Mouse (Mus musculus): ENCODE measurements around the gene Dyx1c1. TPM values are rescaled to one million over a fixed set of nuclear protein-coding genes. Genes with fewer than 3 reads are reported as not detected.

Gene Dyx1c1
- polyA plus RNA-seq, 1 experiment: not detected

GRCm38 (mm10) chr9:72935309-72935708 is 23.3 kb upstream of the Dyx1c1 start:
- H3K4me3 ChIP-seq (ENCODE audit: insufficient read depth, low read depth, low read length): no peak overlapping the region
- no peak overlapping the region for H3K27ac ChIP-seq (ENCODE audit: insufficient read depth, low read depth, low read length)
- no peak for TF ChIP-seq CTCF (IDR thresholded peaks at IDR 0.05; ENCODE audit: insufficient read depth, low read depth, low read length)
- TF ChIP-seq POLR2A (IDR thresholded peaks at IDR 0.05; ENCODE audit: insufficient read depth, low read depth, low read length): no peak
- 92% methylated on average over 4 of the region's 4 CpGs for WGBS
- no peaks in the 10 kb centered on the region for H3K4me1 ChIP-seq (ENCODE audit: control insufficient read depth, insufficient read depth, low read length)

DNA sequence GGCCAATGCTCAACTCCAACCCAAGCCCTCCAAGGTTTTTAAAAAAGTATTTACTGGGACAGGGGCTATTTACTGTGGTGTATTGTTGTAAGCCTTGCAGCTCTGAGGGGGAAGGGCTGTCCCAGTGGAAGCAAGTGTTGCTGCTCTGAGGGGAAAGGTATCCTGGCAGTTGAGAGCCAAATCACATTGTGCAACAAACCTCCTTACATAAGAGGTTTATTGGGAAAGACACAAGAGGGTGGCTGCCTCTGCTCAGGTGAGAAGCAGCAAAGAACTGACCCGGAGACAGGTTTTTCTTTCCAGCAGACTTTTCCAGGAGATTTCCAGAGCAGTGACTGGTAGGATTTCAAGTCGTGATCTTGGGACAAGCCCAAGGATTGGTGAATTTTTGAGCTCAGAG is 22.3 kb upstream of the Dyx1c1 start:
- H3K4me1 ChIP-seq (ENCODE audit: control insufficient read depth, insufficient read depth, low read length): no peaks in the 10 kb centered on the region
- H3K4me3 ChIP-seq (ENCODE audit: insufficient read depth, low read depth, low read length): no peak overlapping the region
- 87% methylated on average over 2 of the region's 2 CpGs for WGBS
- H3K27ac ChIP-seq (ENCODE audit: insufficient read depth, low read depth, low read length): no peak overlapping the region
- TF ChIP-seq POLR2A (IDR thresholded peaks at IDR 0.05; ENCODE audit: insufficient read depth, low read depth, low read length) (no peak), CTCF (IDR thresholded peaks at IDR 0.05; ENCODE audit: insufficient read depth, low read depth, low read length) (no peak)

GRCm38 (mm10) chr9:72943424-72943823 is 15.2 kb upstream of the Dyx1c1 start:
- 66% methylated on average over 3 of the region's 3 CpGs for WGBS

GRCm38 (mm10) chr9:72944286-72944685 is 14.3 kb upstream of the Dyx1c1 start:
- no peak for TF ChIP-seq CTCF (IDR thresholded peaks at IDR 0.05; ENCODE audit: insufficient read depth, low read depth, low read length)
- no peak for TF ChIP-seq POLR2A (IDR thresholded peaks at IDR 0.05; ENCODE audit: insufficient read depth, low read depth, low read length)
- no peak overlapping the region for H3K4me3 ChIP-seq (ENCODE audit: insufficient read depth, low read depth, low read length)
- no peaks in the 10 kb centered on the region for H3K4me1 ChIP-seq (ENCODE audit: control insufficient read depth, insufficient read depth, low read length)
- WGBS: 92% methylated on average over 13 of the region's 13 CpGs
- no peak overlapping the region for H3K27ac ChIP-seq (ENCODE audit: insufficient read depth, low read depth, low read length)

More at GRCm38 (mm10) chr9:72943424-72943823, 15.2 kb upstream of the Dyx1c1 start:
- Histone ChIP-seq H3K4me3 (ENCODE audit: insufficient read depth, low read depth, low read length) (no peak overlapping the region), H3K27ac (ENCODE audit: insufficient read depth, low read depth, low read length) (no peak overlapping the region), H3K4me1 (ENCODE audit: control insufficient read depth, insufficient read depth, low read length) (no peaks in the 10 kb centered on the region)
- TF ChIP-seq CTCF (IDR thresholded peaks at IDR 0.05; ENCODE audit: insufficient read depth, low read depth, low read length): peak; percentile 10; the same call in 1 of the 2 replicates
- TF ChIP-seq POLR2A (IDR thresholded peaks at IDR 0.05; ENCODE audit: insufficient read depth, low read depth, low read length): no peak

GRCm38 (mm10) chr9:72947010-72947409 is 11.6 kb upstream of the Dyx1c1 start:
- no peaks in the 10 kb centered on the region for H3K4me1 ChIP-seq (ENCODE audit: control insufficient read depth, insufficient read depth, low read length)
- no peak overlapping the region for H3K4me3 ChIP-seq (ENCODE audit: insufficient read depth, low read depth, low read length)
- H3K27ac ChIP-seq (ENCODE audit: insufficient read depth, low read depth, low read length): no peak overlapping the region
- 98% methylated on average over 1 of the region's 1 CpGs for WGBS
- TF ChIP-seq POLR2A (IDR thresholded peaks at IDR 0.05; ENCODE audit: insufficient read depth, low read depth, low read length): no peak
- no peak for TF ChIP-seq CTCF (IDR thresholded peaks at IDR 0.05; ENCODE audit: insufficient read depth, low read depth, low read length)

DNA sequence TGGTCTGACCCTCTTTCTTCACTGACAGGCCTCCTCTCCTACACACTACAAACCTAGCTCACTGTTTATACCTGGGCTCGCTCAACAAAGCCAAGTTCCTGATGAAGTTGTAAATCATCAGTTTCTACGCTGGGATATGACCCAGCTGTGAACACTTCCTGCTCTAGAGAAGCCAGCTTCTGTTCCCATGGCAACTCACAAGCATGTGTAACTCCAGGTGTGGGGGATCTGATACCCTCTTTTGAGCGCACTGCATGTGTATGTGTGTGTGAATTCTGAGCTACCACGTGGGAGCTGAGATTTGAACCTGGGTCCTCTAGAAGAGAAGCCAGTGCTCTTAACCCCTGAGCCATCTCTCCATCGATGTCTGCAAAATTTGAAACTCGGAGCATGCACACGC is 9.0 kb upstream of the Dyx1c1 start:
- TF ChIP-seq CTCF (IDR thresholded peaks at IDR 0.05; ENCODE audit: insufficient read depth, low read depth, low read length): no peak
- no peak for TF ChIP-seq POLR2A (IDR thresholded peaks at IDR 0.05; ENCODE audit: insufficient read depth, low read depth, low read length)
- H3K4me3 ChIP-seq (ENCODE audit: insufficient read depth, low read depth, low read length): no peak overlapping the region
- no peaks in the 10 kb centered on the region for H3K4me1 ChIP-seq (ENCODE audit: control insufficient read depth, insufficient read depth, low read length)
- no peak overlapping the region for H3K27ac ChIP-seq (ENCODE audit: insufficient read depth, low read depth, low read length)
- WGBS: 76% methylated on average over 7 of the region's 7 CpGs

GRCm38 (mm10) chr9:72954746-72955145 is 3.8 kb upstream of the Dyx1c1 start:
- TF ChIP-seq CTCF (IDR thresholded peaks at IDR 0.05; ENCODE audit: insufficient read depth, low read depth, low read length): no peak
- no peak for TF ChIP-seq POLR2A (IDR thresholded peaks at IDR 0.05; ENCODE audit: insufficient read depth, low read depth, low read length)
- 54% methylated on average over 2 of the region's 2 CpGs for WGBS
- H3K4me3 ChIP-seq (ENCODE audit: insufficient read depth, low read depth, low read length): no peak overlapping the region
- H3K4me1 ChIP-seq (ENCODE audit: control insufficient read depth, insufficient read depth, low read length): no peaks in the 10 kb centered on the region
- no peak overlapping the region for H3K27ac ChIP-seq (ENCODE audit: insufficient read depth, low read depth, low read length)

GRCm38 (mm10) chr9:72955546-72955945 is 3.0 kb upstream of the Dyx1c1 start:
- WGBS: 15% methylated on average over 1 of the region's 1 CpGs
- Histone ChIP-seq H3K4me1 (ENCODE audit: control insufficient read depth, insufficient read depth, low read length) (no peaks in the 10 kb centered on the region), H3K4me3 (ENCODE audit: insufficient read depth, low read depth, low read length) (no peak overlapping the region), H3K27ac (ENCODE audit: insufficient read depth, low read depth, low read length) (no peak overlapping the region)
- no peak for TF ChIP-seq POLR2A (IDR thresholded peaks at IDR 0.05; ENCODE audit: insufficient read depth, low read depth, low read length)
- no peak for TF ChIP-seq CTCF (IDR thresholded peaks at IDR 0.05; ENCODE audit: insufficient read depth, low read depth, low read length)

DNA sequence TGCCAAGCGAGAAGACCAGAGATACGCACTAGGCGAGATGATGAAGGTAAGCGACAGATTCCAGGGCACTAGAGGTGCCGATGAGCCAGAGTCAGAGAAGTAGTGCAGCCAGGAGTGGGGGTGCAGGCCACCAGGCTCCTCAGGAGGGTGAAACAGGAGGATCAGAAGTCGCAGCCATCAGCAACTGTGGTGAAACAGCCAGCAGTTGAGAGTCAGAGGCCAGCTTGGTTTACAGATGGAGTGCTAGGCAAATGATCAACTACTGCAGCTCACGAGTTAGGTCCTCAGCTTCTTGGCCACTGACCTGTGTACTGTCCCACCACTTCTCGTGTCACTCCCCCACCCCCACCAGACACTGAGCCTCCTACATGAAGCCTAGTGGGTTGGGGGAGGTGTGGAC is 2.8 kb downstream of the Dyx1c1 start:
- Histone ChIP-seq H3K4me3 (ENCODE audit: insufficient read depth, low read depth, low read length) (no peak overlapping the region), H3K4me1 (ENCODE audit: control insufficient read depth, insufficient read depth, low read length) (no peaks in the 10 kb centered on the region), H3K27ac (ENCODE audit: insufficient read depth, low read depth, low read length) (no peak overlapping the region)
- WGBS: 83% methylated on average over 8 of the region's 8 CpGs
- TF ChIP-seq POLR2A (IDR thresholded peaks at IDR 0.05; ENCODE audit: insufficient read depth, low read depth, low read length) (no peak), CTCF (IDR thresholded peaks at IDR 0.05; ENCODE audit: insufficient read depth, low read depth, low read length) (no peak)

- H3K4me1 ChIP-seq (ENCODE audit: control insufficient read depth, insufficient read depth, low read length): no peaks in the 10 kb centered on the region
- TF ChIP-seq CTCF (IDR thresholded peaks at IDR 0.05; ENCODE audit: insufficient read depth, low read depth, low read length): no peak
- TF ChIP-seq POLR2A (IDR thresholded peaks at IDR 0.05; ENCODE audit: insufficient read depth, low read depth, low read length): no peak
- 80% methylated on average over 15 of the region's 15 CpGs for WGBS
- no peak overlapping the region for H3K27ac ChIP-seq (ENCODE audit: insufficient read depth, low read depth, low read length)
- no peak overlapping the region for H3K4me3 ChIP-seq (ENCODE audit: insufficient read depth, low read depth, low read length)
Measured at GRCm38 (mm10) chr9:72961959-72962358, 3.4 kb downstream of the Dyx1c1 start.
